Mouse (Mus musculus) mouse trophoblast stem cell (cell line): ENCODE data around the gene Frat1.

Source experiments
- in situ Hi-C, 2 experiments: fragments of 300-500 bp; cut with MseI, MboI; formaldehyde crosslinking; loops; 2 replicates in 1 of 2; 3 replicates in 1 of 2; pipeline ENCODE4 v1.15.1; 2025

Frat1 gene

DNA sequence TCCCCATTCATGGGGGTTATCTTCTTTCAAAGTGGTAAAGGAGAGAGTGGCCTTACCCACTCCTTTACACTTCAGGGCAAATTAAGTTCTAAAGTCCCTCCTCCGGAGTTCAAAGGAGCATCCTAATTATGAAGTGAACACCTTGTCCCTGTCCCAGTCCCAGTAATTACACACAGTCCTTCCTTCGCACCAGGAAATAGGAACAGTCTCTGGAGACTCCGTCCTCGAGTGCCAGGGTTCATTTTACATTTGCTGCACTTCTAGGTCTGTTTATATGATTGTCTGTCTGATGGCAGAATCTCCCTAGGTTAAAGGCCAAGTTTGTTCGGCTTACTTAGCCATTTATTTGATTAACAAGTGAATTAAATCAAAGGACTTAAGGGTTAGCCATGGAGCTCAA, 13.4 kb upstream of the Frat1 start:
- in situ Hi-C loops, result no loop called here

DNA sequence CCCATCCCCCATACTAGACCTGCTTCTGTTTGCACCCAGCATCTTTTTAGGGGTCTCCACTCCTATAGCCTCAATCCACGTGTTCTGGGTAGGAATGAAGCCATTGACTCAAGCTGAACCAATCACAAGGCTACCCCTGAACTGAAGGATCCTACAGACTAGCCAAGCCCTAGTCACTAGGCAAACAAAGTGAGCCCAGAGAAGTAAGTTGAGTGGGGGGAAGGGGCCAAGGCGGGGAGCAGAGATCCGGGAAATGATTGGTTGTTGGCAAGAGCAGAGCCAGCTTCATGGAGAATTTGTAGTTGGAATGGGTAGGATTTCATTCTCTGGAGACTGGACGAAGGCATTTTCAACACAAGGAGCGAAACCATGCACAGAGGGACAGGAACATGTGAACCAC, 12.9 kb upstream of the Frat1 start:
- in situ Hi-C loops, result no loop called here

DNA sequence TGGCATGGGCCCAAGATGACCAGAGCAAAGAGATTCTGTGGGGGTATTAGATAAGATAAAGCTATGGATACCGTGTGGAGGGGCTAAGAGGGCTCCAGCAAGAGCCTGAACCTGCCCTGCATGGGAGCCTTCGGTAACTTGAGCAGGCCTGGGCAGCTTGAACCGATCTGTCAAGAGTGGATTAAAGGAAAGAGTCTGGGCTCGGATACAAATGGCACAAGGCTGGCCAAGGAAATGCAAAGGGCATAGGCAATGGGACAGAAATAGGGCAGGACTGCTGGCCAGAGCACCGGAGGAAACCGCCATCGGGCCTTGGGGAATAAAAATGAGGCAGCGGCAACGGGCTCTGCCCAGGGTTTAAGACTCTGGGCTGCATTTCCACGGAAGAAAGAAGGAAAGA, 12.4 kb upstream of the Frat1 start:
- in situ Hi-C loops, result no loop called here

DNA sequence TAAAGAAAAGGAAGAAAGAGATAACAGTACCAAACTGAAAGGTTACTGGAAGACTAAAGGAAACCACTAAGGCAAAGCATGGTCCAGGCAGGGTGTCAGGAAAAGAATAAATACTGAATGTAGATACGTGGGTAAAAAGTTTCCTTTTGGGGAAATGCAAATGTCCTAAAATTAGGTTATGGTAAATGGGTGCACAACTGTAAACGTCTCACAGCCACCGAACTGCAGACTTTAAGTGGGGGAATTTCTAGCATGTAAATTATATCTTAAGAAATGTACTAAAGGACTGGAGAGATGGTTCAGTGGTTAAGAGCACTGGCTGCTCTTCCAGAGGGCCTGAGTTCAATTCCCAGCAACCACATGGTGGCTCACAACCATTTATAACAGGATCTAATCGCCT, 11.0 kb upstream of the Frat1 start:
- in situ Hi-C loops, result no loop called here

DNA sequence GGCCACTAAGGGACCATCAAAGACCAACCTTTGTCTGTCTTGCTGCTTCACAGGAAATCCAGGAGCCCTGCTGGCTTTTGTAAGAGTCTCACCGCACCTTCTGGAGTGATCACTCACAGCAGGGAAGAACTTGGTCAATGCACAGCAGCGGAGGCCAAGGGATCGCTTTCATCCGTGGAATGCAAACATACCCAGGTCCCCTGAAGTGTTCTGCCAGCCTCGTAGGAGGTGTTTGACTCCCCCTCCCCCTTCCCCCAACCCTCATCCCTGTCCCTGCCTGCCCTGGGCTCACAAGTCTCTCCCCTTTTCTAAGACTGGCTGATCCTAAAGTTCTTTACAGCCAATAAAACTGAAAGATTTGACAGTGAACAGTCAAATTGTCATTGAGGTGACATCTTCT, 8.3 kb upstream of the Frat1 start:
- in situ Hi-C loops, result no loop called here

DNA sequence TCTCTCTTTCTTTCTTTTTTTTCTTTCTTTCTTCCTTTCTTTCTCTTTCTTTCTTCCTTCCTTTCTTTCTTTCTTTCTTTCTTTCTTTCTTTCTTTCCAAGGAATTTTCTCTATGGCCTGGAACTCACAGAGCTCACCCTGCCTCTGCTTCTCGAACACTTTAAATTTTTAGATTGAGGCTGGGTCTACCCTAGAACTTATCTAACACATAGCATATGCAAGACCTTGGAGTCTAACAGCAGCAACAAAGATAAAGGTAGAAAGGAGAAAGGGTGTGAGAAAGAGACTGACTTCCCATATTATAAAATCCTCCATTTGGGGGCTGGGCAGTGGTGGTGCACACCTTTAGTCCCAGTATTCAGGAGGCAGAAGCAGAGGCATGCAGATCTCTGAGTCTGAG, 7.2 kb upstream of the Frat1 start:
- in situ Hi-C loops, result no loop called here

DNA sequence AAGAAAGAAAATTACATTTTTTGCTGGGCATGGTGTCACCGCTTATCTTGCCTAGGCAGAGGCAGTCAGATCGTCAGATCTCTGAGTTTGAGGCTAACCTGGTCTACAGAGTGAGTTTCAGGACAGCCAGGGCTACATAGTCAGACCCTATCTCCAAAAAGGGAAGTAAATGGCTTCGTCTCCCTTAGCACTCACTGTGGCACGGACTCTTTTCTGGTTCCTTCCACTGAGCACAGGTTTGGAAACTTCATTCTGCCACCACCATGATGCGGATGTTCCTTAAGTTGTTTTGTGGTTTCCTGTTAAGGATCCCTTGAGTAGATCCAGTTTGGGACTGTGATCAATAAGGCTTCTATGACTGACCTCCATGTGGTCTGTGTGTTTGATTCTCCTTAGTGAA, 4.8 kb upstream of the Frat1 start:
- in situ Hi-C loops, result no loop called here

DNA sequence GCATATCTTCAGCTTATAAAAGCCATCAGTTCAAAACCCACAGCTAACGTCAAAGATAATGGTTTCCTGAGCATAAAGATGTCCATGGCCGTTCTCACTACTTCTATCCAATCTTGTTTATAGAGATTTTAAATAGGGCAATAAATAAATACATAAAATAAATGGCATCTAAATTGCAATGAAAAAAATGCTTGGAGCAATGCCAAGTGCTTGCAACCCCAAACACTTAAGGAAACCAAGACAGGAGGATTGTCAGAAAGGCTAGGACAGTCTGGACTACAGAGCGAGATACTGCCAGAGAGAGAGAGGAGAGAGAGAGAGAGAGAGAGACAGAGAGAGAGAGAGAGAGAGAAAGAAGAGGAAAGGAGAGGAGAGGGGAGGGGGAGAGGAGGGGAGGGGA, 3.2 kb upstream of the Frat1 start:
- in situ Hi-C loops, result no loop called here

DNA sequence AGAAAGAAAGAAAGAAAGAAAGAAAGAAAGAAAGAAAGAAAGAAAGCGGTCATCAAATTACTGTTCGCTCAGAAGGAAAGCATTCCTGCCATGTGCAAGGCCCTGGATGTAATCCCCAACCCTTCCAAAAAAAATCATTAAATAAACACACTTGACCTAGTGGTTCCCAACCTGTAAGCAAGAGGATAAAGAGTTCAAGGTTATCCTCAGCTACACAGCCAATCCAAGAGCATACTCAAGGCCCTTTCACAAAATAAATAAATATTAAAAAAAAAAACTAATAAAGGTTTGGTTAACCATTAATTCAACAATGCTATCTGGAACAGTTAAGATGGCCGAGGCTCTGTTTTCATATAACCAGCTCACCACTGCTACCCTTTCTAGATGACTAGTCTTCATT, 829 bp upstream of the Frat1 start:
- in situ Hi-C loops, result no loop called here

DNA sequence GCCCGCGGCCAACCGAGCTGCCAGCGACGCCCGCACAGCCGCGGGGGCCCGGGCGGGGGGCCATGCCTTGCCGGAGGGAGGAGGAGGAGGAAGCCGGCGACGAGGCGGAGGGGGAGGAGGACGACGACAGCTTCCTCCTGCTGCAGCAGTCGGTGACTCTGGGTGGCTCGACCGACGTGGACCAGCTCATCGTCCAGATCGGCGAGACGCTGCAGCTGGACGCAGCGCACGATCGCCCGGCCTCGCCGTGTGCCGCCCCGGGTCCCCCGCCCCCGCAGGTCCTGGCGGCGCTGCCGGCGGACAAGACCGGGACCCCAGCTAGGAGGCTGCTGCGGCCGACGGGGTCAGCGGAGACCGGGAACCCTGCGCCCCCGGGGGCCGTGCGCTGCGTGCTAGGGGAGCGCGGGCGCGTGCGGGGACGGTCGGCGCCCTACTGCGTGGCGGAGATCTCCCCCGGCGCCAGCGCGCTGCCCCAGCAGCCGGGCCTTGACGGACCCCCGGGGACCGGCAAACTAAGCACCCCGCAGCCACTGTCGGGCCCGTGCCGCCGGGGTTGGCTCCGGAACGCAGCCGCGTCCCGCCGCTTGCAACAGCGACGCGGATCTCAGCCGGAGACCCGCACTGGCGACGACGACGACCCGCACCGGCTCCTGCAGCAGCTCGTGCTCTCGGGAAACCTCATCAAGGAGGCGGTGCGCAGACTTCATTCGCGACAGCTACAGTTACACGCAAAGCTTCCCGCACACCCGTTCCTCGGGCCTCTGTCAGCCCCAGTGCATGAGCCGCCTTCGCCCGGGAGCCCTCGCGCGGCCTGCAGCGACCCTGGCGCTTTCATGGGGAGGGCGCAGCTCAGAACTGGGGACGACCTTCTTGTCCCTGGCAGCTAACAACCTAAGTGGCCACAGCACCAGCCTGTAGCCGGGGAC, 599 bp downstream of the Frat1 start:
- in situ Hi-C loops, result no loop called here

DNA sequence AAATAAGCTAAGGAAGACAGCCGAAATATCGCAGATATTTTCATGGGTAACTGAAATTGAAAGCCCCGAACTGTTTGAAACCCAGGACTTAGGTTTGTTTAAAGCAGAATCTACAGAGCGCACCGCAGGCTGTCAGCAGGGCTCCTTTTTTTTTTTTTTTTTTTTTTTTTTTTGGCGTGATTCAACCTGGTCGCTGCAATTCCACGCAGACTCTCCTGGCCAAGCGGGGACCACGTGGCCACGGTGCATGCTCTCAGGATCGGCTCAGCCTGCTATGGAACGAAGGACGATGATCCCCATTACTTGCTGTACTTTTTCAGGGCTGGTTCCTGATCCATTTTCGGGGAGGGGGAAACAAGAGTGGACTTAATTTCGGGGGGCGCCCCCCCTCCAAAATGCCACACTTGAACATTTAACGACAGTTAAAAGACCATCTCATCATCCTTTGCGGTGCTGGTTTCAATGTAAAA, 1.4 kb downstream of the Frat1 start:
- in situ Hi-C loops, result no loop called here

DNA sequence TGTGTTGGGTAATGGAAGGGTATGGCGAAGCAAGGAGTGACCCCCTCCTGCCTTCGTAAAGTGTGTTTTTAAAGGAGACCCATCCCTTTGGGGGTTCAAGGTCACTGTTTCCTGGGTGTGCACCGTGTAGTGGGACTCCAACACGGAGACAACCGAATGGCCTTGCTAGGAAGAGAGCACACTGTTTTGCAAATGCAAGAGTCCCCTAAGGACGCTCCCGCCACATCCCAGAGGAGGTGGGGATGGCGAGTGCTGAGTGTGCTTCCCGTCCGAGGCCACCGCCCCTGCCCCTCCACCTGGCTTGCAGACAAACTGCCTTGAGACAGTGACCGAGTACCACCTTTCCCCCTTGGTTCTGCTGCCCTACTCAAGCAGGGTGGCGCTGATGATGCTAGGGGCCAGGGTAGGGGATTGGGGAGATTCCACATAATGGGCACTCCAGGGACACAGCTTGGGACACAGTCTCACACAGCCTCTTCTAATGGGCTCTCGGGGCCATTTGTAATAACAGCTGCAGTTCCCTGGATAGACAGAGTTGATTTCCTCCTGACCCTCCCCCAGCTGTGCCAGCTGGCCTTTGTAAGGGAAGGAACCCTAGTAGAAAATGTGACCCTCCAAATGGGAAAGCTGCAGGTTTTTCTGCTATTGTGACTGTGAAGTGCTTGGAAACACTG, 2.1 kb downstream of the Frat1 start:
- in situ Hi-C loops, result no loop called here

DNA sequence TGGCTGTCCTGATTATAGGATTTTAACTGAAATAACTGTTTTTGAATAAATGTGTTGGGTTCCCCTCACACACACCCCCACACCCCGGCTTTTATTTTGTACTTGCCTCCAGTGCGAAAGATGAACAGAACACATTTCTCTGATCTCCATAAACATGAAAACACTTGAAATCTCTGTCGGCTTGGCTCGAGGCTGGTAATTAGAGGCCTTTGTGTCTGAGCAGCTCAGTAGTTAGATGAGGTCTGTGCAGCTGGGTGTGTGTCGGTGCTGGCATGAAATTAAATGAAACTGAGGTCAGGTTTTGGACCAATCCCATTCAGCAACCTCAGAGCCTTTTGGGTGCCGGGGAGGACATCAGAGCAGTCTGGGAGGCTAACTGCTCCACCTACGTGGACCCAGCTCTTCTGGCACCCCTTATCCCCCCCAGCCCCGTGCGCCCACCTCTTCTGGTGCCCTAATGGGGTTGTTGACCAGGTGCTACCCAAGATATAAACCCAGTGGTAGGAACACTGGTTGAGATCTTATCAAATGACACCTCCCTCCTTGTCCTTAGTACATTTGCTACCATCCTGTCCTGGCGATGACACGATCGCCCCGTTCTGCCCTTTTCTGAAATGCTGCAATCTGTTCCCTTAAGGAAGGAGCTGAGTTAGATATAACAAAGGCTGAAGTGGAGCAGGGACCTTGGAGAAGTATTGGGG, 2.9 kb downstream of the Frat1 start:
- in situ Hi-C loops, result no loop called here

DNA sequence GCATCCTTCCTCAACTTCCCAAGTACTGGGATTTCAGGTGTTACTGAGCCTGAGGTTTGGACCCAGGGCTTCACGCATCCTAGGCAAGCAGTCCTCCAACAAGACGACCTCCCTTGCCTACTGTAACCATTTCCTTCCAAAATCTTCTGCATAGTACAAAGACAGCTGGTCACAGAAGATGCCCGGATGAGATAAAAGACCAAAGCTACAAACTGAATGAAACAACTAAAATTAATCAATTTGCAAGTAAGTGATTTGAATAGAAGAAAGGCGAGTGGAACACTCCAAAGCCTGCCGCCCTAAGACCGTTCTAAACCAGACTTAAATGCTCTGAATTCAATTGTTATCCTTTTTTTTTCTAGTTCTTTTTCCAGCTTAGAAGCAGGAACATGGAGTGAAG, 5.6 kb downstream of the Frat1 start:
- in situ Hi-C loops, result no loop called here

DNA sequence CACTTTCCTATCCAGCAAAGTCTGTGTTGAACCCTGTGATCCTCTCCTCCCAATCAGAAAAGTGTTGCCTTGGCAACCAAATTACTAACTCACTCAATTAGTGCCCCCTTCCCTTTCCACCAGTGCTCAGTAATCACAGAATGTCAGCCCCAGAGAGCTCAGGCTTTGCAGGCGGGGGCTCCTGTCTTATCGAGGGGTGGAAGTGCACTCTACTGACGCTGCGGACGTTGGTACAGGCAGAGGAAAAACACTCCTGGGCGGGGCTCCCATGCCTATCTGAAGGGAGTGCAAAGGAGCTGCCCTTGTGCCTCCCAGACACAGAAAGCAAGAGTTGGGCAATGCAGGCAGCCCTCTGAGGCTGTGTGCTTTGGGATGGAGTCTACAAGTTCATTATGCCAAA, 6.0 kb downstream of the Frat1 start:
- in situ Hi-C loops, result no loop called here

DNA sequence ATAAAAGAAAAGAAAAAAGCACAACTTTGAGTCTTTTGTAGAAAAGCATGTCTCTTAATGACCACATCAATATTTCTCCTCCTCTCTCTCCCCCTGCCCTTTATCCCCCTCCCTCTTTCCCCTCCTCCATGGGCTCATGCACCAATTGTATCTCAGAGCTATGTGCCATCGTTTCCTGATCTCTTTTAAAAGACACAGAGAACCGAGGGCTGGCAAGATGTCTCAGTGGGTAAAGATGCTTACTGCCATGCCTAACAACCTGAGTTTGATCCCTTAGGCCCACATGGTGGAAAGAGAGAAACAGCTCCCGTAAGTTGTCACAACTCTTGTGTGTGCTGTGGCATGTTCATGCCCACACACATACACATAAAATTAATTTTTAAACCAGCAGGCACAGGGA, 6.9 kb downstream of the Frat1 start:
- in situ Hi-C loops, result no loop called here

DNA sequence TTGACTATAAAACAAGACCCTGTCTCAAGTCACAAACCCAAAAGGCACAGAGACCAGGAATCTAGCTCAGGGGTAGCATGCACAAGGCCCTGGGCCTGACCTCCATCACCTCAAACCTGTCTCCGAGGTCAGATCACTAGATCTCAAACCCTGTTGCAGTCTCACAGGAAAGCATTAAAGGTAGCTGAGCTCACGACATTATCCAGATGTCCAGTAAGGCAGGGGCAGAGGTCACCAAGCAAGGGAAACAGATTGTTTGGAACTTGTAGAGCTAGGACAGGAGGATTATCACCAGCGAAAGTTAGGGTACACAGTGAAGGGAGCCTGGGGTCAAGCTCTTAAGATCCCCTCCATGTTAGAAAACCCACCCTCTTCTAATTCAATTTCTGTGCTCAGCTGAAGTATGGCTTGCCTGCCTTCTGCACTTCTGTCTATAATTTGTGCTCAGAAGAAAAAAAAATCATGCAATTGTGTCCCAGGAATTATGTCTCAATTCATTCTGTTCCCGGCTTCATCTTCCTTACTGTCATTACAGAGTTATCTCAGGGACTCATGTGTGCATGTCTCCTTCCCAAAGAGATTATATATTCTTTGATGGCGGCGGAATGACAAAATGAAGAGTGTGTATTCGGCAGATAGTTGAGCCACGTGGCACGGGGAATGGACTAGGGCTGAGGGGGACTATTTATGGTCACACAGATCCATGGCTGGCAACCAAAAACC, 7.6 kb downstream of the Frat1 start:
- in situ Hi-C loops, result no loop called here

DNA sequence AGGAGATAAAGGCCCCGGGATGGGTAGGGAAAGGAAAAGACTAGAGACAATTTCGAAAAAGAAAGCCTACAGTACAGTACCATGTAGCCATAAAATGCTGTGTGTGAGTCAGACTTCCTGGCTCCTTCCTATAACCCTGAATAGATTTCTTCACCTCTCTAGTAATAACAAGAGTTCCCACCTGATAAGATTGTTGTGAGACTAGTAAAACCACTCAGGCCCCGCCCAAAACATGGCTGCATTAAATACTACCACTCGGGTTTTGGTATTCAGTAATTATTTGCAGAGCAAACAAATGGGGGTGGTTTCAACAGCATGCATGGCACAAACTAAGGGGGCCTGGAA, 8.1 kb downstream of the Frat1 start:
- in situ Hi-C loops, result no loop called here

DNA sequence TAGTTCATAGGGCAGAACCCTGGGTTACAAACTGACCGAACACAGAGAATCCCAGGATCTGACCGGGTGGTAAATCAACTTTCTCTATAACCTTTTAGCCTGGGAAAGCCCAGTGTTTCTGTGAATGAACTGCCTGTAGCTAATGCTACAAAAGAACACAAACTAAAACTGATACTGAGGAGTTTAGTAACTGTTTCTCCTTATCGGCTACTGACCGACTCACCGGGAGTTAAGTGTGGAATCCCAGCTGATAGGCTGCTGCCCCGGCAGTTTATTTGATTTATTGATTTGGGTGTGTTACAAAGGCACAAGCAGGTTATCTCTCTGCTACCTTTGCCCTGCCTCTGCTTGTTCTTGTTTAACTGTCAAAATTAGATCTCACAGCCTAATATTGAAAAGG, 9.0 kb downstream of the Frat1 start:
- in situ Hi-C loops, result no loop called here

DNA sequence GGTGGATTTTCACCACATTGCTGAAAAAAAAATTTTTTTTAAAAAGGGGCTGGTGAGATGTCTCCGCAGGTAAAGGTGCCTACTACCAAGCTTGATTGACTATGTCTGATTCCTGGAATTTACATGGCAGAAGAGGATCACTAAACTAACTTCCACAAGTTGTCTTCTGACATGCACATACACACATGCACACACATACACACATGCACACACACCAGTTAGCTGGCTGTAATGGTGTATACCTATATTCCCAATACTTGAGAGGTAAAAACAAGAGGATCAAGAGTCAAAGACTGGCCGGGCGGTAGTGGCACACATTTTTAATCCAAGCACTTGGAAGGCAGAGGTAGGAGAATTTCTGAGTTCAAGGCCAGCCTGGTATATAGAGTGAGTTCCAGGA, 9.9 kb downstream of the Frat1 start:
- in situ Hi-C loops, result no loop called here

DNA sequence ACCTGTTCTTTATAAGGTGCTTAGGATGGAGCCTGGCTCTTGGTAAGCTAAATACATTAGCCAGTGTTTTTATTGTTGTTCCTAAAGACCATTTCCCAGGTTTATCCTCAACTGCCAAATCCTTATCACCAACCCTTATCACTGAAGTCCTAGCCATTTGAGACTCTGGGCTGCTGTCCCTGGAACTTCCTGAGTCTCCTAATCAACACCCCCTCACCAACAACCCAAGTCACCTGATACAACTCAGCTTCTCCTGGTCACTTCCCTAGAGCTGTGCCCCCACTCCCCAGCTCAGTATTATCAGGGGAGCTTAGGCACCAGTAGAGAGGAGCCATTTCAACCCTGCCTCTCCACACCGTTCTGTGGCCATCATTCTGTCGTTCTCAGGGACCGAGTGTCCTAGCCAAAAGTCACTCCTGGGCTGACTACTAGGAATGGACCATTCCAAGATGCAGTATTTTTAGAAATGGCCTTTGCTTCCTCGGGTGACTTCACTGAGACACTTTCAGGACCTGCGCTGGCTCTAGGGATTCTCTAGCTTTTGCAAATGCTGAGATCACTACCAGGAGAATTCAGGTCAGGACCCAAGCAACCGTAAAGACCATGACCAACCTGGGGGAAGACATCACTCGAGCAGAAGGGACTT, 11.5 kb downstream of the Frat1 start:
- in situ Hi-C loops, result no loop called here

DNA sequence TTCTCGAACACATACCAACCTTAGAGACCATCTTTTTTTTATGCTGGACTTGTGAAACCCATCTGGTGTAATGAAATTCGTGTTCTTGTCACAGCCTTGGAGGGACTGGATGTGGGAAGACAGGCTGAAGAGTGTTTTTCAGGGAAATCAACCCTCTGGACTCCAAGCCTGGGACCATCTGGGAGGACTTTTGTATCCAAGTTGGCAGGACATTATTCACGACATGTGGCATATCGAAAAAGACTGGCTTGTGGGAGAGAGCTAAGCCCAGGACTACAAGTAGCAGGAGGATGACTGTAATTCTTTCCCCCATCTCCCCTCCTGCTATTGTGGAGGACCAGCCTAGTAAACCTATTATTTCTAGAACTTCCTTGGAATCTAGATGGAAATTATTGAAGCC, 12.4 kb downstream of the Frat1 start:
- in situ Hi-C loops, result no loop called here
